Mouse (Mus musculus) Patski (cell line): ENCODE data around the gene Trim71. TPM values are rescaled to one million over a fixed set of nuclear protein-coding genes. Genes with fewer than 3 reads are reported as not detected.
"Not testable (repeated sequence)": the region's sequence is repeated elsewhere in the genome, so short reads cannot be mapped to it uniquely, and the experiment has no call there.

ENCODE experiments used
- ATAC-seq: fragments of 100-300 bp; one replicate; pipeline ENCODE4 v1.8.0; 2021
- CTCF ChIA-PET: fragments of 350-600 bp; sonication (Branson Sonifier 250); formaldehyde crosslinking; loops from one replicate; lab custom pipeline; 2022; ENCODE audit warnings: inconsistent platforms; lab: Charles Lee
- POLR2A ChIA-PET: fragments of 350-600 bp; sonication (Branson Sonifier 250); formaldehyde crosslinking; loops from one replicate; lab custom pipeline; 2022; ENCODE audit warnings: antibody characterized with exemption, inconsistent platforms; lab: Charles Lee
- DNase-seq: peaks from one replicate; pipeline ENCODE4 v3.0.0-alpha.2; 2011; ENCODE audit warnings: low read depth, low spot score
- H3K27me3 ChIP-seq: fragments of 371-371 bp; one replicate; pipeline ENCODE4 v1.5.1; 2021
- CTCF ChIP-seq: fragments of 100-300 bp; IDR thresholded peaks from one replicate; pipeline ENCODE4 v1.5.1; 2021
- in situ Hi-C: fragments of 300-500 bp; cut with MboI; formaldehyde crosslinking; loops from 3 replicates; pipeline ENCODE4 v1.11.1; 2018; ENCODE audit warnings: low pct_unique_long_range_greater_than_20kb, mixed read lengths
- polyA plus RNA-seq: library from polyadenylated mRNA; unstranded; gene quantifications from one replicate; pipeline ENCODE4 v1.2.3, GENCODE M21; 2021

Trim71 gene
- polyA plus RNA-seq, 1 experiment from 2014 or later: not detected

DNA sequence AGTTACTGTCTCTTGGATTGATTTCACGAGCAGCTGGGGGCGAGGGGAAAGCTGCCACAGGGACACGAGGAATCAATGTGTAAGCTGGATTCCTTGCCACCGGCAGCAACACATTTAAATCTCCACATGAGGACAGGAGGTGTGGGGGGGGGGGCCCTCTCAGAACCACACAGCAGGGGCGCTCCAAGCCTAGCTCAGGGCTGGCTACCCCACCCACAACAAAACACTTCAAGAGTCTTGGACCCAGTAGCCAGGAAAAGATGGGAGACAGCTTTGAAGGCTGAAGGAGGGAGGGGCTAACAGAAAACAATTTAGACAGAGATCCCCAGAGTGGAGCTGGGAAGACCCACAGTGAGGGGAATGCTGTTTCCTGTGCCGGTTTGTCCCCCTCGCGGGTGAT is 38.3 kb downstream of the Trim71 start:
- CTCF ChIA-PET: no interaction called here
- POLR2A ChIA-PET: no interaction called here
- DNase-seq (no peak), ATAC-seq (no peak)
- TF ChIP-seq CTCF: no peak
- in situ Hi-C loops: no loop called here
- H3K27me3 ChIP-seq: no peaks in the 10 kb centered on the region

DNA sequence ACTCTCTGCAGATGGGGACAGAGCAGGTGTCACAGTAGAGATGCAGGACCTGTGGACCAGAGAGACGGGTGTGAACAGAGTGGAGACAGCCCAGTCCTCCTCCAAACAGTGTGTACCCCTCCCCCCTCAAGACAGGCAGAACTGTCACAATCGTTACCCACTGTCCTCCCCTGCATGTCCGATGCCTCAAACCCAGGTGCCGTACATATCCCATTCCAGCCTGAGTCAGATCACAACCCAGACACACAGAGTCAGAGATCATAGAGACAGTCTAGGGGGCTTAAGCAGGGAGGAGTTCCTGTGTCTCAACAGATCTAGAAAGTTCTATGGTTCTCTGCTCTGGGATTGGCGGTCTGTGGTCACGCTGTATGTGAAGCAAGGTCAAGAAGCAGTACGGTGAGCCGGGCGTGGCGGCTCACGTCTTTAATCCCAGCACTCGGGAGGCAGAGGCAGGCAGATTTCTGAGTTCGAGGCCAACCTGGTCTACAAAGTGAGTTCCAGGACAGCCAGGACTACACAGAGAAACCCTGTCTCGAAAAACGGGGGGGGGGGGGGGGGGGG is 39.0 kb downstream of the Trim71 start:
- CTCF ChIA-PET: no interaction called here
- no peaks in the 10 kb centered on the region for H3K27me3 ChIP-seq
- in situ Hi-C loops: no loop called here
- DNase-seq (no peak), ATAC-seq (no peak)
- no peak for TF ChIP-seq CTCF
- POLR2A ChIA-PET: no interaction called here

DNA sequence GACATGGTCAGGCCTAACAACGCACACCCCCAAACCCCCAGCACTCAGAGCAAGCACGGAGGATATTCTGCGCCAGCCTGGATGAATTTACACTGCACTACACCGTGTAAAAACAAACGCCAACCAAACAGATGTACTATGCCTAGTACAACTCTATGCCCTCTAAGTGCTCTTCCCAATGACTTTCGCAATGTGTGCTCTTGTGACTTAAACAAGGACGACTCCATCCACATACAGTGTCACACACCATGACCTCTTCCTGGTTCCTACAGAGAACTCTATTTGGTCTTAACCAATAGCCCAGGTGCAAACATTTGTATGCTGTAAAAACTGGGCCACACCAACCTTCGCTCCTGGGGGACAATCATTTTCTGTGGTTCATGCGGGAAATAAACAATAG is 41.7 kb downstream of the Trim71 start:
- POLR2A ChIA-PET: no interaction called here

DNA sequence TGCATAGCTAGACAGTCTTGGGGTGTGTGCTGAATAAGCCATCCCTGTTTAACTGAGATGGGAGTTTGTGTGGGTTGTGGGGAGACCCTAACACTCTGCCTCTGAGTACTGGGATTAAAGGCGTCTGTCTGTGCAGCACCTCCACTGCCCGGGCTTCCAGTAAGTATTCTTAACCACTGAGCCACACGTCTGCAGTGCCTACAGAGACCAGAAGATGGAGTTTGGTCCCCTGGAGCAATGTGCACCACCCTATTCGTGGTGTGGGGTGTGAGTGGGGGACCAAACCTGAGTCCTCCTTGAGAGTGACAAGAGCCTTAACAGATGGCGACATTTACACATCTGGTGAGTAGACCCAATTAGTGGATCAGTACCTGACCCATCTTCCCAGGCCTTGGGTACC is 42.1 kb downstream of the Trim71 start:
- ChIA-PET POLR2A (no interaction called here), CTCF (interaction anchor here (1.0 kb wide), 1 partner anchor 60 kb away, joined by 3 read pairs; no protein-coding TSS in a partner anchor)
- in situ Hi-C loops: no loop called here
- ATAC-seq: no peak
- no peak for DNase-seq
- no peaks in the 10 kb centered on the region for H3K27me3 ChIP-seq
- no peak for TF ChIP-seq CTCF

More for the DNA sequence above, 41.7 kb downstream of the Trim71 start:
- TF ChIP-seq CTCF: no peak
- ATAC-seq (no peak), DNase-seq (no peak)
- H3K27me3 ChIP-seq: no peaks in the 10 kb centered on the region
- CTCF ChIA-PET: no interaction called here
- in situ Hi-C loops: no loop called here

DNA sequence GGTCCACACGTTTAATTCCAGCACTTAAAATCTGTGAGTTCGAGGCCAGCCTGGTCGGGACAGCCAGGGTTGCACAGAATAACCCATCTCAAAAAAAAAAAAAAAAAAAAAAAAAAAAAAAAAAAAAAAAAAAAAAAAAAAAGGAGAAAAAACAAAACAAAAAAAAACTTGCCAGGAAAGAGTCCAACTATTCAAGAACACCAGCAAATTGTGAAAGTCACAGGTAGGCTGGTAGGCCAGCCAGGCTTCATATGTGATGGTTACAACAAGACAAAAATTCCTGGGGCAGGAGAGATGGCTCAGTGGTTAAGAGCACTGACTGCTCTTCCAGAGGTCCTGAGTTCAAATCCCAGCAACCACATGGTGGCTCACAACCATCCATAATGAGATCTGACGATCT is 43.6 kb downstream of the Trim71 start:
- H3K27me3 ChIP-seq, CTCF ChIA-PET, POLR2A ChIA-PET, in situ Hi-C loops, ATAC-seq, DNase-seq: not testable (repeated sequence)

DNA sequence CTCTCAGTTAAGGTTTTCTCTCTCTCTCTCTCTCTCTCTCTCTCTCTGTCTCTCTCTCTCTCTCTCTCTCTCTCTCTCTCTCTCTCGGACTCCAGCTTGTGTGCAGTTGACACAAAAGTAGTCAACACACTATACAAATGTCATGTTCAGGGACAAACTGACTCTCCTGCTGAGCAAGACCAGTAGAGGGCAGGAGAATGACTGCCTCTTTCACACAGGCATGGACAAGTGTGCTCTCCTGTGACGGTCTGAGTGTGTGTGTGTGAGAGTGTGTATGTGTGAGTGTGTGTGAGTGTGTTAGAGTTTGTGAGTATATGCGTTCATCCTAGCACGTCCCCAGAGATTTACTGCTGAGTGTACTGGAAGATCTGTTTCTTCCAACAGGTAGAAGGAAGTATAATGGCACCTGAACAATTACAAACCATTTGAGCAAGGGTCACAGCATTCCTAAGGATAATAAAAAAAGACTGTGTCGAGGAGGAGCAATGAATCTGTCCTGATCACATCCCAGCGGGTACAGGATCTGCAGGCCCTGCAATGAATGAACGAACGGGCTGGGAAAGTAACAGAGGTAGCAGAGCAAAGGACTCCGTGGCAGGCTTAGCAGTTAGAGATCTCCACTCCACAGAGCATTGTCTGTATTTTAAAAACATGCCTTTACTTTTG is 45.2 kb downstream of the Trim71 start:
- H3K27me3 ChIP-seq: no peaks in the 10 kb centered on the region
- no peak for TF ChIP-seq CTCF
- POLR2A ChIA-PET: no interaction called here
- DNase-seq (no peak), ATAC-seq (no peak)
- in situ Hi-C loops: no loop called here
- CTCF ChIA-PET: no interaction called here

DNA sequence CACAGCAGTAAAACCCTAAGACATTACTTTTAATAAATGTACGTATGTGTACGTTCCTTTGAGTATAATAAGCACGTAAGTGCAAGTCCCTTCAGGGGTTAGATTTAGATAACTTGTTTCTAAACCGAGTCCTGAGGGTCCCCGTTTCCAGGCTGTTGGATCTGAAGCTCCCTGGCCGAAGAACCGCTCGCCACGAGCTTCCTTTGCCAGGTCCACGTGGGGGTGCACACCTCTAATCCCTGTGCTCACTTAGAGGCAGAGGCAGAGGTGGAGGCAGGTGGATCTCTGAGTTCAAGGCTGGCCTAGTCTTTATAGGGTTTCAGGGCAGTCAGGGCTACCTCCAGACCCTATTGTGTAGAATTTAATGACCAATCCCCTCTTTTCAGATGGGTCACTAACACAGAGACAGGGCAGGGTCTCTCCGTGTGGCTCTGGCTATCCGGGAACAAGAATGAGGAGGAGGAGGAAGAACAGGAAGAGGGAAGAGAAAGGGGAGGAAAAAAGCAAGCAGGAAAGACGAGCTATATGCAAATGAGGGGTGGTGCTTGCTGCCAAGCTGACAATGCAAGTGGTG is 46.2 kb downstream of the Trim71 start:
- TF ChIP-seq CTCF: no peak
- in situ Hi-C loops: no loop called here
- ChIA-PET CTCF (no interaction called here), POLR2A (no interaction called here)
- ATAC-seq (no peak), DNase-seq (no peak)
- no peaks in the 10 kb centered on the region for H3K27me3 ChIP-seq

DNA sequence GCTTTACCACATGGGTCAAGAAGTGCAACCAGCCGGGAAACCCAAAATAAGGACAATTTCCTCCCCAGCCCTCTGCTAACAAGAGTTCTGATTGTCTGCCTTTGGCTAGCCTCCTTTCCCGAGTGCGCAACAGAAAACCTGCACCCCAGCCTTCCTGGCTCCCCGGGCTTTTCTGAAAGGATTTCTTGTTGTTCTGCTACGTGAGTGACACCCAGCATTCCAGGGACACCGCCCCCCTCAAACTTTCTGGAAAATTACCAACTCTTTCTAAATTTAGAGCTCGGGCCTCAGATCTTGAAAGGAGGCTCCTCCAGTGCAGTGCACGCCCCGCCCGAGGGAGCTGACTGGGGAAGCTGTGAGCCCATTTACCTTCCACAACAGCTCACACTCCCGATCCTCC is 48.8 kb downstream of the Trim71 start, which contains the start of gene C130032M10Rik:
C130032M10Rik (plus strand) TSS at position 334 of the 400 bp plus-strand sequence.
- DNase-seq (no peak), ATAC-seq (no peak)
- ChIA-PET POLR2A (no interaction called here), CTCF (no interaction called here)
- H3K27me3 ChIP-seq: no peaks in the 10 kb centered on the region
- in situ Hi-C loops: no loop called here
- TF ChIP-seq CTCF: no peak

DNA sequence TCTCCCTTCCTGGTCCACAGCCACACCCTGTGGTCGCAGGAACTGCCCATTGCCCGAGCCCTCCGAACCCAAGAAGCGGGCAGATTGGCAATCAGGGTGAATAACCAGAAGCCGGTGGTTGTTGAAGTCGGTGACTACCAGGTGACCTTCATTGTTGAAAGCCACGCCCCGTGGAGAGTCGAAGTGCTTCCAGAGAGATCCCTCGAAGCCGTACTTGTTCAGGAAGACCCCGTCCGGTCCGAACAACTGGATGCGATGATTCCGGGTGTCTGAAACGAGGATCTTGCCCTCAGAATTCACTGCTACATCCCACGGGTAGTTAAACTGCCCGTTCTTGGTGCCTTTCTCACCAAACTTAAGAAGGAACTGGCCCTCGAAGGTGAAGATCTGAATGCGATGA is 51.3 kb downstream of the Trim71 start:
- no peak for DNase-seq
- no peak for ATAC-seq
- CTCF ChIA-PET: no interaction called here
- no peaks in the 10 kb centered on the region for H3K27me3 ChIP-seq
- TF ChIP-seq CTCF: no peak
- POLR2A ChIA-PET: no interaction called here
- in situ Hi-C loops: no loop called here

DNA sequence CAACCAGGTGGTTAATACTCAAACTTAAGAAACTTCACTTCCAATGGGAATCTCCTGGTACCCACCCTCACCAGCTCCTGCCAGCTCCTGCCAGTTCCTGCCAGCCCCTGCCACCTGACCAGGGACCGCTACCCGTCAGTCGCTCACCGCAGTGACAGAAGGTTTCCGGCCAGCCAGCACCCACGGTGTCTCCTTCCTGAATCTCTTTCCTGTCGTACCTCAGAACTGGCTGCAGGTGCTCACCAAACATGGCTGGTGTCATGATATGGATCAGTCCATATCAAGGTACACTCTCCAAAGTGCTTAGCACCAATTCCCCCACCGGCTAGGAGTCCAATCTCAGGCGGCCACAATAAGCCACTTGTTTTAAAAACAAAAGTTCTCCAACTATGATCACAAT is 54.4 kb downstream of the Trim71 start:
- no peaks in the 10 kb centered on the region for H3K27me3 ChIP-seq
- CTCF ChIA-PET: interaction anchor here (1.0 kb wide), 1 partner anchor 8 kb away, joined by 3 read pairs; no protein-coding TSS in a partner anchor
- TF ChIP-seq CTCF: no peak
- POLR2A ChIA-PET: no interaction called here
- DNase-seq (no peak), ATAC-seq (no peak)
- in situ Hi-C loops: no loop called here

DNA sequence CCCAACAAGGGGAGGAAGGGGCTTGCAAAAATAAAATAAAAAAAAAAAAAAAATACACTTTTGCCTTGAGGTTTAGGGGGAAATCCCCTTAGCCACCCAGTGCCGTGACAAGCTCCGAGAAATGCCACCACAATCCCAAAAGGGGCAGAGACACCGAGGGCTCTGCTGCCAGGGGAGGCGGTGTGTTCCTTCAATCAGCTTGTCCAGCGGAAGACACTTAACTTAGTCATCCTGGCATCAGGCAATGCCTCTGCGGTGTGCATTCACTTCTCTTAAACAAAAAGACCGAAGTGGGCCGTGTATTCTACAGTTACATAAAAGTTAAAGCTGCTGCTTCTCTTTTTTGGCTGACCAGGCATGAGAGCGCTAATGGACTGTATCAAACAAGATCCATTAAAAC is 56.7 kb downstream of the Trim71 start:
- in situ Hi-C loops: no loop called here
- TF ChIP-seq CTCF: no peak
- ChIA-PET CTCF (interaction anchor here (0.7 to 1.7 kb wide), 3 partner anchors 10 to 76 kb away, joined by 3 to 5 read pairs (median 3); no protein-coding TSS in a partner anchor), POLR2A (no interaction called here)
- H3K27me3 ChIP-seq: no peaks in the 10 kb centered on the region
- ATAC-seq: no peak
- no peak for DNase-seq
